Mouse (Mus musculus) liver, embryonic 13.5 days (tissue): ENCODE results near the gene Olfr1143. TPM values are rescaled to one million over a fixed set of nuclear protein-coding genes. Genes with fewer than 3 reads are reported as not detected.

Experiments used
- ATAC-seq: fragments of 200-750 bp; cut with Nextera tagmentation; 2 replicates; pipeline ENCODE4 v1.8.0; 2017; ENCODE audit warnings: low read depth, mild to moderate bottlenecking, moderate number of reproducible peaks, moderate library complexity
- DNase-seq: peaks from one replicate; pipeline ENCODE4 v3.0.0; 2022
- H3K27ac ChIP-seq: fragments of 300-500 bp; sonication (generic); 2 replicates; pipeline ENCODE4 v1.5.1; 2015; ENCODE audit warnings: moderate library complexity, mild to moderate bottlenecking, inconsistent platforms
- H3K27me3 ChIP-seq: fragments of 300-500 bp; sonication (generic); 2 replicates; pipeline ENCODE4 v1.6.1; 2015; ENCODE audit warnings: mild to moderate bottlenecking, inconsistent platforms
- H3K36me3 ChIP-seq: fragments of 300-500 bp; sonication (generic); 2 replicates; pipeline ENCODE4 v1.6.1; 2015; ENCODE audit warnings: mild to moderate bottlenecking, inconsistent platforms
- H3K4me1 ChIP-seq: fragments of 300-500 bp; sonication (generic); replicated peaks from 2 replicates; pipeline ENCODE4 v1.6.1; 2015; ENCODE audit warnings: inconsistent platforms
- H3K4me2 ChIP-seq: fragments of 300-500 bp; sonication (generic); 2 replicates; pipeline ENCODE4 v1.6.1; 2015; ENCODE audit warnings: inconsistent platforms, mild to moderate bottlenecking, moderate library complexity
- H3K4me3 ChIP-seq: fragments of 300-500 bp; sonication (generic); replicated peaks from 2 replicates; pipeline ENCODE4 v1.5.1; 2015; ENCODE audit warnings: mild to moderate bottlenecking, inconsistent platforms
- H3K9ac ChIP-seq: fragments of 300-500 bp; sonication (generic); 2 replicates; pipeline ENCODE4 v1.6.1; 2015; ENCODE audit warnings: mild to moderate bottlenecking, inconsistent platforms
- H3K9me3 ChIP-seq: fragments of 300-500 bp; sonication (generic); replicated peaks from 2 replicates; pipeline ENCODE4 v1.6.1; 2016; ENCODE audit warnings: inconsistent platforms
- WGBS: fragments of 180-500 bp; shearing (Covaris S2); methylation state at CpG from one replicate; pipeline ENCODE4 v1.1.7; 2015; ENCODE audit not compliant: insufficient replicate concordance; 5-methylcytosine and 5-hydroxymethylcytosine counted together
- polyA plus RNA-seq: library from polyadenylated mRNA; unstranded; fragments of >200 nt; fragmentation: Nextera tagmentation; extraction: Ambion mirVana; gene quantifications from 2 replicates; pipeline ENCODE4 v1.2.1, GENCODE M21; 2015

Gene Olfr1143
- polyA plus RNA-seq: not detected in 2 replicates

- Histone ChIP-seq H3K4me2 (no peak within 1 kb of the TSS), H3K4me3 (no peak within 1 kb of the TSS), H3K27ac (no peak within 1 kb of the TSS), H3K9ac (no peak within 1 kb of the TSS), H3K27me3 (no peaks in the 10 kb centered on the region), H3K9me3 (no peaks in the 10 kb centered on the region; the same call in 1 of the 2 replicates), H3K4me1 (no peaks in the 10 kb centered on the region), H3K36me3 (no peaks in the 10 kb centered on the region)
- DNase-seq (no peak), ATAC-seq (no peak)
These were observed at the start of gene Olfr1143 for GRCm38 (mm10) chr2:87800292-87800691. Gene Olfr1143 (plus strand): TSS chr2:87800592.

DNA sequence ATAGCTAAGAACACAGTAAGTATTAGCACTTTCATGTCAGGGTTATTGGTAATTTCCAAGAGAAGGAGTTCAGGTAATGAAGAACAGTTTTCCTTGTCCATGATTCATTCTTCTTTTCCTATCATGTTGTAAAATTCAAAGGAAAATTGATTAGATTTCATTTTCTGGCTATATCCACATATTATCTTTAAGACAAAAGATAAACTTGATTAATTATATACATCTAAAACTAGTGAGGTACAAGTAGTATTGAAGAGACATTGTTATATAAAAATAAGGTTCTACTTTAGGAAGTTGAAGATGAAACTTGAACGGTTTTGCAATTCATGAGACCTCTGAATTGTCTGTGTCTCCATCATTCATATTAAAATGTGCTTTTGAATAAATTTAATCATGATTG, 46.5 kb upstream of the Olfr1143 start, which contains the start of gene Olfr1141:
Gene Olfr1141, minus strand, starts transcription at position 101 of the 400 bp plus-strand sequence.
- Histone ChIP-seq H3K9ac (no peak within 1 kb of the TSS), H3K27ac (no peak within 1 kb of the TSS), H3K36me3 (no peaks in the 10 kb centered on the region), H3K4me3 (no peak within 1 kb of the TSS), H3K4me2 (no peak within 1 kb of the TSS), H3K4me1 (no peaks in the 10 kb centered on the region), H3K9me3 (no peaks in the 10 kb centered on the region), H3K27me3 (no peaks in the 10 kb centered on the region)
- DNase-seq (no peak), ATAC-seq (no peak)
- WGBS: 73% methylated on average over 1 of the region's 1 CpGs

DNA sequence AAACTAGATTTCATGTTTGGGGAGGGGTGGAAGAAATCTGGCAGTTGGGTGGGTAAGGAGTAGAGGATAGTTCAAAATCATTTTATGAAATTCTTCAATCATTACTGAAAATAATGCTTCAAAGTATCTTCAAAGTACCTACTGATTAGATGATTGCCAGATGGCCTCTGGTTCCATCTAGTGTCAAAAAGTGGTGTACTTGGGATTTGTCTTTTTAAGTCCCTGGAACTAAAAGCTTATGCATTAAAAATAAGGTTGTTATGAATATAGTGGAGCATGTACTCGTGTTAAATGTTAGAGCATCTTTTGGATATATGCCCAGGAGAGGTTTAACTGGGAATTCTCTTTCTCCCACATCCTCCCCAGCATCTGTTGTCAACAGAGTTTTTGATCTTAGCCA, 24.2 kb upstream of the Olfr1143 start:
- Histone ChIP-seq H3K27ac (no peak overlapping the region), H3K4me3 (no peak overlapping the region), H3K9ac (no peak overlapping the region), H3K36me3 (no peaks in the 10 kb centered on the region), H3K27me3 (no peaks in the 10 kb centered on the region), H3K4me1 (no peaks in the 10 kb centered on the region), H3K9me3 (no peaks in the 10 kb centered on the region), H3K4me2 (no peak overlapping the region)
- 22% methylated on average over 1 of the region's 1 CpGs for WGBS
- DNase-seq (no peak), ATAC-seq (no peak)

GRCm38 (mm10) chr2:87779183-87779582, 21.2 kb upstream of the Olfr1143 start, which contains the start of gene Olfr152:
Gene Olfr152 (plus strand): TSS chr2:87779483.
- Histone ChIP-seq H3K4me1 (no peaks in the 10 kb centered on the region), H3K27ac (no peak within 1 kb of the TSS), H3K9me3 (no peaks in the 10 kb centered on the region), H3K4me2 (no peak within 1 kb of the TSS), H3K27me3 (no peaks in the 10 kb centered on the region), H3K4me3 (no peak within 1 kb of the TSS), H3K9ac (no peak within 1 kb of the TSS), H3K36me3 (no peaks in the 10 kb centered on the region)
- no peak for DNase-seq
- WGBS: 64% methylated on average over 4 of the region's 4 CpGs
- no peak for ATAC-seq

- no peak within 1 kb of the TSS for H3K27ac ChIP-seq
These were observed 9.1 kb downstream of the Olfr1143 start, which contains the start of gene Olfr1145 for GRCm38 (mm10) chr2:87809522-87809921. Gene Olfr1145 (plus strand): TSS chr2:87809822.

DNA sequence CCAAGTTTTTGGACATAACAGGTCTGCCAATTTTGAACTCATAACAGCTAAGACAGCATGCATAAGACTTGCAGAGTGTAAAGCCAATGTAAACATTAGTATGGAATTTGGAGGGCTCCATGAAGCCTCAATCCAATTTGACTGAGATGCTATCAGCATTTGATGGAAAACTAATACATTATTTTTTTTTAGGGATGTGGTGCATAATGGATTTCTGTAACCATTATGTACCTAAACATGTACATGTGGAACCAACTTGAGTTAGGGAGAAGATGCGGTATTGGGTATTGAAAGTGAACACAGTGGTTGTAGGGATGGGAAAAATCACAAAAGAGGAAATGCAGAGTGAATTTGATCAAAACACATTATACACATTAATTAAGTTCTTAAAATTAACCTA, 29.8 kb downstream of the Olfr1143 start, which contains the start of gene Olfr1148:
Gene Olfr1148, plus strand, starts transcription at position 301 of the 400 bp plus-strand sequence.
- H3K27me3 ChIP-seq: no peaks in the 10 kb centered on the region
- no peak within 1 kb of the TSS for H3K4me2 ChIP-seq
- DNase-seq: no peak
- no peak within 1 kb of the TSS for H3K4me3 ChIP-seq
- H3K4me1 ChIP-seq: no peaks in the 10 kb centered on the region
- no peak within 1 kb of the TSS for H3K27ac ChIP-seq
- H3K9ac ChIP-seq: no peak within 1 kb of the TSS
- no peaks in the 10 kb centered on the region for H3K36me3 ChIP-seq
- 55% methylated on average over 1 of the region's 1 CpGs for WGBS
- no peak for ATAC-seq
- H3K9me3 ChIP-seq: no peaks in the 10 kb centered on the region

More at GRCm38 (mm10) chr2:87809522-87809921, 9.1 kb downstream of the Olfr1143 start, which contains the start of gene Olfr1145:
- H3K4me3 ChIP-seq: no peak within 1 kb of the TSS
- DNase-seq: no peak
- WGBS: 69% methylated on average over 1 of the region's 1 CpGs
- no peaks in the 10 kb centered on the region; the same call in 1 of the 2 replicates for H3K9me3 ChIP-seq
- H3K36me3 ChIP-seq: no peaks in the 10 kb centered on the region
- H3K4me2 ChIP-seq: no peak within 1 kb of the TSS
- H3K9ac ChIP-seq: no peak within 1 kb of the TSS
- no peak for ATAC-seq
- no peaks in the 10 kb centered on the region for H3K27me3 ChIP-seq
- H3K4me1 ChIP-seq: no peaks in the 10 kb centered on the region

- Histone ChIP-seq H3K9me3 (no peaks in the 10 kb centered on the region), H3K27ac (no peak within 1 kb of the TSS), H3K4me2 (no peak within 1 kb of the TSS), H3K9ac (no peak within 1 kb of the TSS), H3K27me3 (no peaks in the 10 kb centered on the region), H3K4me3 (no peak within 1 kb of the TSS), H3K4me1 (no peaks in the 10 kb centered on the region), H3K36me3 (no peaks in the 10 kb centered on the region)
- ATAC-seq (no peak), DNase-seq (no peak)
- 67% methylated on average over 1 of the region's 1 CpGs for WGBS
These were observed 43.3 kb downstream of the Olfr1143 start, which contains the start of gene Olfr1150-ps1 for GRCm38 (mm10) chr2:87843693-87844092. Gene Olfr1150-ps1 (plus strand): TSS chr2:87843993.

Other genes with a start within 250 kb of the Olfr1143 start
- not detected in 2 replicates for gene Olfr1129, start 226.7 kb upstream of the Olfr1143 start, polyA plus RNA-seq
- gene Olfr1130, start 194.4 kb upstream of the Olfr1143 start, polyA plus RNA-seq: not detected in 2 replicates
- gene Olfr1131, start 173.5 kb upstream of the Olfr1143 start, polyA plus RNA-seq: not detected in 2 replicates
- not detected in 2 replicates for gene Olfr1132, start 163.1 kb upstream of the Olfr1143 start, polyA plus RNA-seq
- not detected in 2 replicates for gene Olfr1133, start 153.2 kb upstream of the Olfr1143 start, polyA plus RNA-seq
- not detected in 2 replicates for gene Olfr1134, start 142.1 kb upstream of the Olfr1143 start, polyA plus RNA-seq
- not detected in 2 replicates for gene Olfr1135, start 126.9 kb upstream of the Olfr1143 start, polyA plus RNA-seq
- gene Olfr1136, start 106.6 kb upstream of the Olfr1143 start, polyA plus RNA-seq: not detected in 2 replicates
- gene Olfr1137, start 87.4 kb upstream of the Olfr1143 start, polyA plus RNA-seq: not detected in 2 replicates
- gene Olfr1138, start 60.6 kb upstream of the Olfr1143 start, polyA plus RNA-seq: not detected in 2 replicates
- not detected in 2 replicates for gene Olfr1140, start 56.8 kb upstream of the Olfr1143 start, polyA plus RNA-seq
- not detected in 2 replicates for gene Olfr1141, start 46.6 kb upstream of the Olfr1143 start, polyA plus RNA-seq
- gene Olfr152, start 21.1 kb upstream of the Olfr1143 start, polyA plus RNA-seq: not detected in 2 replicates
- not detected in 2 replicates for gene Olfr1145, start 9.2 kb downstream of the Olfr1143 start, polyA plus RNA-seq
- gene Olfr1148, start 29.9 kb downstream of the Olfr1143 start, polyA plus RNA-seq: not detected in 2 replicates
- gene Olfr1150-ps1, start 43.4 kb downstream of the Olfr1143 start, polyA plus RNA-seq: not detected in 2 replicates
- gene Olfr1151, start 55.3 kb downstream of the Olfr1143 start, polyA plus RNA-seq: not detected in 2 replicates
- not detected in 2 replicates for gene Olfr1152, start 65.9 kb downstream of the Olfr1143 start, polyA plus RNA-seq
- gene Olfr1153, start 94.4 kb downstream of the Olfr1143 start, polyA plus RNA-seq: not detected in 2 replicates
- gene Olfr1154, start 104.6 kb downstream of the Olfr1143 start, polyA plus RNA-seq: not detected in 2 replicates
- gene Olfr1155, start 144.5 kb downstream of the Olfr1143 start, polyA plus RNA-seq: not detected in 2 replicates
- not detected in 2 replicates for gene Olfr1156, start 152.5 kb downstream of the Olfr1143 start, polyA plus RNA-seq
- gene Olfr1157, start 167.7 kb downstream of the Olfr1143 start, polyA plus RNA-seq: not detected in 2 replicates
- not detected in 2 replicates for gene Olfr74, start 174.1 kb downstream of the Olfr1143 start, polyA plus RNA-seq
- gene Olfr1158, start 189.5 kb downstream of the Olfr1143 start, polyA plus RNA-seq: not detected in 2 replicates
- gene Olfr1160, start 207.7 kb downstream of the Olfr1143 start, polyA plus RNA-seq: not detected in 2 replicates
- gene Olfr1161, start 222.2 kb downstream of the Olfr1143 start, polyA plus RNA-seq: not detected in 2 replicates
- gene Olfr73, start 237.1 kb downstream of the Olfr1143 start, polyA plus RNA-seq: not detected in 2 replicates